Mouse (Mus musculus) liver, embryonic 16.5 days (tissue): ENCODE results near the gene Cox6b2. TPM values are rescaled to one million over a fixed set of nuclear protein-coding genes. Genes with fewer than 3 reads are reported as not detected.

Source experiments
- ATAC-seq: fragments of 200-750 bp; cut with Nextera tagmentation; 2 replicates; pipeline ENCODE4 v1.8.0; 2017; ENCODE audit warnings: low read depth, mild to moderate bottlenecking, moderate number of reproducible peaks, moderate library complexity
- H3K27ac ChIP-seq: fragments of 300-500 bp; sonication (generic); 2 replicates; pipeline ENCODE4 v1.5.1; 2014; ENCODE audit warnings: mild to moderate bottlenecking, low read length
- H3K27me3 ChIP-seq: fragments of 300-500 bp; sonication (generic); 2 replicates; pipeline ENCODE4 v1.6.1; 2014; ENCODE audit warnings: low read depth, low read length, mixed read lengths; ENCODE audit not compliant: control insufficient read depth, insufficient read depth
- H3K36me3 ChIP-seq: fragments of 300-500 bp; sonication (generic); 2 replicates; pipeline ENCODE4 v1.6.1; 2014; ENCODE audit warnings: mild to moderate bottlenecking; ENCODE audit not compliant: control insufficient read depth, insufficient read depth
- H3K4me1 ChIP-seq: fragments of 300-500 bp; sonication (generic); 2 replicates; pipeline ENCODE4 v1.6.1; 2014; ENCODE audit warnings: low read depth, low read length, mixed read lengths; ENCODE audit not compliant: control insufficient read depth
- H3K4me2 ChIP-seq: fragments of 300-500 bp; sonication (generic); 2 replicates; pipeline ENCODE4 v1.6.1; 2014; ENCODE audit warnings: low read depth, low read length, mixed read lengths
- H3K4me3 ChIP-seq: fragments of 300-500 bp; sonication (generic); 2 replicates; pipeline ENCODE4 v1.5.1; 2014; ENCODE audit warnings: low read depth, mild to moderate bottlenecking, low read length
- H3K9ac ChIP-seq: fragments of 300-500 bp; sonication (generic); 2 replicates; pipeline ENCODE4 v1.6.1; 2014; ENCODE audit warnings: low read depth, low read length
- H3K9me3 ChIP-seq: fragments of 300-500 bp; sonication (generic); replicated peaks from 2 replicates; pipeline ENCODE4 v1.6.1; 2016; ENCODE audit warnings: low read length; ENCODE audit not compliant: control insufficient read depth
- WGBS: fragments of 180-500 bp; shearing (Covaris S2); extraction: QIAGEN DNeasy Blood & Tissue Kit; methylation state at CpG from one replicate; pipeline ENCODE4 v1.1.7; 2014; ENCODE audit not compliant: insufficient replicate concordance; 5-methylcytosine and 5-hydroxymethylcytosine counted together
- polyA plus RNA-seq: library from polyadenylated mRNA; unstranded; fragments of >200 nt; fragmentation: Nextera tagmentation; extraction: Ambion mirVana; gene quantifications from 2 replicates; pipeline ENCODE4 v1.2.1, GENCODE M21; 2015

Cox6b2 gene
- polyA plus RNA-seq, 1 experiment from 2014 or later = 65.0 TPM

DNA sequence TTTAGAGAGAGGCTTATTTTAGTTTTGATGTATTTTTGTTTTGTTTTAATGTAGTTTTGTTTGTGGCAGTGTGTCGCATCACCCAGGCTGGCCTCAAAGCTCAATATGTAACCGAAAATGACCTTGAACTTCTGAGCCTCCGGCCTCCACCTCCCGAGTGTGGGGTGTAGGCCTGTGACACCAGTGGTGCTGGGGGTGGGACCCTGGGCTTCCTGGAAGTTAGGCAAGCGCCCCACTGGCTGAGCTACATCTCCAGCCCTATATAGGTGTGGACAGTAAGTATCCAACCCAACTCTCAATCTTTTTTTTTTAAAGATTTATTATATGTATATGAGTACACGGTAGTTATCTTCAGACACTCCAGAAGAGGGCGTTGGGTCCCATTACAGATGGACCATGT, 49.7 kb downstream of the Cox6b2 start:
- H3K4me1 ChIP-seq = no peaks in the 10 kb centered on the region; the same call in 1 of the 2 replicates
- H3K27me3 ChIP-seq = no peaks in the 10 kb centered on the region; the same call in 1 of the 2 replicates
- no peak overlapping the region for H3K4me2 ChIP-seq
- no peaks in the 10 kb centered on the region for H3K9me3 ChIP-seq
- ATAC-seq = no peak
- 70% methylated on average over 7 of the region's 7 CpGs for WGBS
- no peak overlapping the region for H3K4me3 ChIP-seq
- H3K9ac ChIP-seq = no peak overlapping the region
- H3K36me3 ChIP-seq = no peaks in the 10 kb centered on the region
- H3K27ac ChIP-seq = no peak overlapping the region

DNA sequence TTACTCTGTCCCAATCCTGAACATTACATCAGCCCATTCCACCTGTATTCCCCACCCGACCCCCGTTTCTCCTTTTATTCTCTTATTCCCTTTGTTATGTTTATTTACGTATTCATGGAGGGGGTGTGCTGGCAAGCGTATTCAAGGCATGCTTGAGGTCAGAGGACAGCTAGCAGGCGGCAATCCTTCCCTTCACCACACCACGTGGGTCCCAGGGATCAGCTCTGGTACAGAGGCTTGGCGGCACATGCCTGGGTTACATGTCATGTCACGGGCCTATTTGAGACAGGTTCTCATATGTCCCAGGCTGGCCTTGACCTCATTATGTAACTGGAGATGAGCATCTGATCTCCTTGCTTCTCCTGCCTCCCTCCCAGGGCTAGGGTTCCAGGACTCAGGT, 50.6 kb downstream of the Cox6b2 start:
- no peaks in the 10 kb centered on the region for H3K9me3 ChIP-seq
- no peak for ATAC-seq
- WGBS = 66% methylated on average over 8 of the region's 8 CpGs
- H3K4me2 ChIP-seq = no peak overlapping the region
- no peaks in the 10 kb centered on the region; the same call in 1 of the 2 replicates for H3K4me1 ChIP-seq
- H3K27me3 ChIP-seq = no peaks in the 10 kb centered on the region; the same call in 1 of the 2 replicates
- H3K36me3 ChIP-seq = no peaks in the 10 kb centered on the region
- H3K27ac ChIP-seq = no peak overlapping the region
- H3K4me3 ChIP-seq = no peak overlapping the region
- no peak overlapping the region for H3K9ac ChIP-seq

Other genes with a start within 250 kb of the Cox6b2 start
- 9.3 and 15.2 TPM in 2 replicates for gene Tnnt1, start 236.7 kb downstream of the Cox6b2 start, polyA plus RNA-seq
- gene Tnni3, start 228.9 kb downstream of the Cox6b2 start, polyA plus RNA-seq = 0.32 and 0.40 TPM in 2 replicates
- gene Dnaaf3, start 220.6 kb downstream of the Cox6b2 start, polyA plus RNA-seq = 0.16 and 0.19 TPM in 2 replicates
- gene Syt5, start 205.6 kb downstream of the Cox6b2 start, polyA plus RNA-seq = 0.48 and 0.52 TPM in 2 replicates
- gene Ptprh, start 149.1 kb downstream of the Cox6b2 start, polyA plus RNA-seq = 0.02 TPM in 1 of 2 replicates, not detected in the other
- 38.2 and 39.0 TPM in 2 replicates for gene Tmem86b, start 121.7 kb downstream of the Cox6b2 start, polyA plus RNA-seq
- 2.4 and 3.4 TPM in 2 replicates for gene Ppp6r1, start 94.1 kb downstream of the Cox6b2 start, polyA plus RNA-seq
- 46.8 and 49.1 TPM in 2 replicates for gene Hspbp1, start 68.0 kb downstream of the Cox6b2 start, polyA plus RNA-seq
- gene Brsk1, start 62.5 kb downstream of the Cox6b2 start, polyA plus RNA-seq = 0.14 TPM in 1 of 2 replicates, not detected in the other
- gene Tmem150b, start 27.8 kb downstream of the Cox6b2 start, polyA plus RNA-seq = 0.33 and 0.36 TPM in 2 replicates
- gene Kmt5c, start 13.0 kb downstream of the Cox6b2 start, polyA plus RNA-seq = 41.3 and 47.4 TPM in 2 replicates
- not detected in 2 replicates for gene Fam71e2, start 18.2 kb upstream of the Cox6b2 start, polyA plus RNA-seq
- gene Il11, start 29.8 kb upstream of the Cox6b2 start, polyA plus RNA-seq = 0.12 TPM in 1 of 2 replicates, not detected in the other
- not detected in 2 replicates for gene Tmem190, start 29.8 kb upstream of the Cox6b2 start, polyA plus RNA-seq
- gene Tmem238, start 36.6 kb upstream of the Cox6b2 start, polyA plus RNA-seq = 8.4 and 8.9 TPM in 2 replicates
- gene Rpl28, start 39.8 kb upstream of the Cox6b2 start, polyA plus RNA-seq = 162 and 174 TPM in 2 replicates
- gene Ube2s, start 59.5 kb upstream of the Cox6b2 start, polyA plus RNA-seq = 261 and 272 TPM in 2 replicates
- gene Shisa7, start 91.6 kb upstream of the Cox6b2 start, polyA plus RNA-seq = not detected in 2 replicates
- 4.1 and 4.8 TPM in 2 replicates for gene Isoc2b, start 117.2 kb upstream of the Cox6b2 start, polyA plus RNA-seq
- 0.49 and 0.89 TPM in 2 replicates for gene Isoc2a, start 124.1 kb upstream of the Cox6b2 start, polyA plus RNA-seq
- gene Gm36210, start 153.4 kb upstream of the Cox6b2 start, polyA plus RNA-seq = not detected in 2 replicates
- 1.4 and 1.9 TPM in 2 replicates for gene Zfp628, start 162.1 kb upstream of the Cox6b2 start, polyA plus RNA-seq
- gene Nat14, start 168.9 kb upstream of the Cox6b2 start, polyA plus RNA-seq = 0.25 and 0.37 TPM in 2 replicates
- gene Ssc5d, start 172.7 kb upstream of the Cox6b2 start, polyA plus RNA-seq = 0.08 and 0.20 TPM in 2 replicates
- not detected in 2 replicates for gene Sbk2, start 211.3 kb upstream of the Cox6b2 start, polyA plus RNA-seq
- not detected in 2 replicates for gene Sbk3, start 218.1 kb upstream of the Cox6b2 start, polyA plus RNA-seq
- gene Zfp579, start 243.1 kb upstream of the Cox6b2 start, polyA plus RNA-seq = 3.6 and 4.5 TPM in 2 replicates